Mouse (Mus musculus) spleen, postnatal 36 days (tissue): ENCODE results near the gene Nphs2.
A peak's percentile ranks its signal among the peaks of the same experiment; 100 is the strongest.
"Not testable (repeated sequence)": the region's sequence is repeated elsewhere in the genome, so short reads cannot be mapped to it uniquely, and the experiment has no call there.

Experiments used
- DNase-seq, 2 experiments: peaks; one replicate each; pipeline ENCODE4 v3.0.0; 2022; ENCODE audit warnings: low spot score in 2 of 2, mixed read lengths in 1 of 2

The Nphs2 gene

GRCm38 (mm10) chr1:156310630-156311029 lies at the start of gene Nphs2:
TSS of gene Nphs2 (plus strand) at chr1:156310727.
- no peak for DNase-seq

GRCm38 (mm10) chr1:156263352-156263751 lies 47.2 kb upstream of the Nphs2 start:
- DNase-seq = peak in 1 of 2 experiments; percentile 13

- DNase-seq = no peak
These were observed 46.6 kb upstream of the Nphs2 start for GRCm38 (mm10) chr1:156263946-156264345.

GRCm38 (mm10) chr1:156268546-156268945 lies 42.0 kb upstream of the Nphs2 start:
- DNase-seq = not testable (repeated sequence)

- no peak for DNase-seq
These were observed 40.1 kb upstream of the Nphs2 start for GRCm38 (mm10) chr1:156270471-156270870.

- DNase-seq = no peak
These were observed 38.9 kb upstream of the Nphs2 start for GRCm38 (mm10) chr1:156271654-156272053.

- no peak for DNase-seq
These were observed 36.9 kb upstream of the Nphs2 start for GRCm38 (mm10) chr1:156273647-156274046.

- no peak for DNase-seq
These were observed 30.4 kb upstream of the Nphs2 start for GRCm38 (mm10) chr1:156280131-156280530.

GRCm38 (mm10) chr1:156284207-156284606 lies 26.3 kb upstream of the Nphs2 start:
- no peak for DNase-seq

- no peak for DNase-seq
These were observed 25.5 kb upstream of the Nphs2 start for GRCm38 (mm10) chr1:156284851-156285540.

- DNase-seq = no peak
These were observed 25.0 kb upstream of the Nphs2 start for GRCm38 (mm10) chr1:156285541-156285896.

GRCm38 (mm10) chr1:156288556-156289221 lies 21.8 kb upstream of the Nphs2 start:
- no peak for DNase-seq

GRCm38 (mm10) chr1:156289222-156289587 lies 21.3 kb upstream of the Nphs2 start:
- not testable (repeated sequence) for DNase-seq

GRCm38 (mm10) chr1:156290016-156290415 lies 20.5 kb upstream of the Nphs2 start:
- no peak for DNase-seq

- DNase-seq = no peak
These were observed 7.4 kb upstream of the Nphs2 start, which contains the start of gene Tdrd5 for GRCm38 (mm10) chr1:156302911-156303749. TSS of gene Tdrd5 (minus strand) at chr1:156303664.

GRCm38 (mm10) chr1:156308595-156308994 lies 1.9 kb upstream of the Nphs2 start:
- no peak for DNase-seq

GRCm38 (mm10) chr1:156323126-156323525 lies 12.6 kb downstream of the Nphs2 start:
- no peak for DNase-seq

GRCm38 (mm10) chr1:156340847-156341246 lies 30.3 kb downstream of the Nphs2 start:
- no peak for DNase-seq

GRCm38 (mm10) chr1:156344433-156344832 lies 33.9 kb downstream of the Nphs2 start:
- DNase-seq = no peak

- DNase-seq = no peak
These were observed 35.1 kb downstream of the Nphs2 start for GRCm38 (mm10) chr1:156345633-156346032.

GRCm38 (mm10) chr1:156349031-156349430 lies 38.5 kb downstream of the Nphs2 start:
- DNase-seq = no peak

GRCm38 (mm10) chr1:156350441-156350840 lies 39.9 kb downstream of the Nphs2 start:
- no peak for DNase-seq
